Mouse (Mus musculus) lung, embryonic 14.5 days (tissue): Measurements from ENCODE around the gene Srgap3. TPM values are rescaled to one million over a fixed set of nuclear protein-coding genes. Genes with fewer than 3 reads are reported as not detected.
"Not testable (repeated sequence)": the region's sequence is repeated elsewhere in the genome, so short reads cannot be mapped to it uniquely, and the experiment has no call there.

Source experiments
- ATAC-seq: fragments of 200-750 bp; cut with Nextera tagmentation; 2 replicates; pipeline ENCODE4 v1.8.0; 2017; ENCODE audit warnings: mild to moderate bottlenecking, moderate TSS enrichment, moderate library complexity; ENCODE audit not compliant: insufficient read depth
- DNase-seq: peaks from one replicate; pipeline ENCODE4 v3.0.0-alpha.2; 2015
- H3K27ac ChIP-seq: fragments of 300-500 bp; sonication (generic); 2 replicates; pipeline ENCODE4 v1.5.1; 2014; ENCODE audit warnings: low read depth, mild to moderate bottlenecking, moderate library complexity
- H3K27me3 ChIP-seq: fragments of 300-500 bp; sonication (generic); 2 replicates; pipeline ENCODE4 v1.6.1; 2014; ENCODE audit warnings: low read length, control low read depth; ENCODE audit not compliant: insufficient read depth
- H3K36me3 ChIP-seq: fragments of 300-500 bp; sonication (generic); 2 replicates; pipeline ENCODE4 v1.6.1; 2014; ENCODE audit warnings: control low read depth; ENCODE audit not compliant: insufficient read depth
- H3K4me1 ChIP-seq: fragments of 300-500 bp; sonication (generic); 2 replicates; pipeline ENCODE4 v1.6.1; 2014; ENCODE audit warnings: antibody characterized with exemption, control low read depth; ENCODE audit not compliant: insufficient read depth
- H3K4me2 ChIP-seq: fragments of 300-500 bp; sonication (generic); 2 replicates; pipeline ENCODE4 v1.6.1; 2014; ENCODE audit warnings: mild to moderate bottlenecking
- H3K4me3 ChIP-seq: fragments of 300-500 bp; sonication (generic); 2 replicates; pipeline ENCODE4 v1.5.1; 2014; ENCODE audit warnings: low read depth, low read length
- H3K9ac ChIP-seq: fragments of 300-500 bp; sonication (generic); 2 replicates; pipeline ENCODE4 v1.6.1; 2014
- H3K9me3 ChIP-seq: fragments of 300-500 bp; sonication (generic); 2 replicates; pipeline ENCODE4 v1.6.1; 2016; ENCODE audit warnings: low read depth, low read length, control low read depth
- CTCF ChIP-seq: IDR thresholded peaks from 2 replicates; pipeline ENCODE4 v1.5.1; 2016; ENCODE audit warnings: antibody characterized with exemption, low read depth
- WGBS: fragments of 180-500 bp; shearing (Covaris S2); extraction: QIAGEN DNeasy Blood & Tissue Kit; methylation state at CpG from one replicate; pipeline ENCODE4 v1.1.7; 2014; 5-methylcytosine and 5-hydroxymethylcytosine counted together
- polyA plus RNA-seq: library from polyadenylated mRNA; unstranded; fragments of >200 nt; fragmentation: Nextera tagmentation; extraction: Ambion mirVana; gene quantifications from 2 replicates; pipeline ENCODE4 v1.2.1, GENCODE M21; 2014

The Srgap3 gene
- polyA plus RNA-seq, 1 experiment from 2014 or later, result 5.5 TPM

DNA sequence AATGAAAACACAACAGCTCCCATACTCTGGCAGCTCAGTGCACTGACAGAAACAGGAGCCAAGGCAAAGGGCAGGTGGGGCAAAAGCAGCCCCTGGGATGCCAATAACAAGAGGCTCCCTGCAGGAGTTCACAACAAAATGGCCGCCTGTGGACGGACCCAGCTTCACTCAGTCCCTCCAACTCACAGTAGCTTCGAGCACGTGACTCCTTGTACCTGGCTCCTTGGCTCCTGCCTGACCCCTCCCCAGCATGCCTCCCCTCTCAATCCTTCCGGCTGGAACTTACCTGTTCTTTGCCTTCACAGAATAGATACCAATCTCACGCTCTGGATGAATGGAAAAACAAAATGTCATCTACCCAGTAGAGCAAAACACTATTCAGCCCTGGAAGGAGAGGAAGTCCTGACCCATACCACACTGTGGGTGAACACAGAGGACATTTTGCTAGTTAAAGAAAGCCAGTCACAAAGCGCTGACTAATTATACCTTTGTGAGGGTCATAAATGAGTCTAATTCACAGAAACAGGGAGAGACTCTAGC lies 75.8 kb downstream of the Srgap3 start:
- Histone ChIP-seq H3K4me1 (peaks cover under 1% of the 10 kb centered on the region; the same call in 1 of the 2 replicates), H3K9me3 (no peaks in the 10 kb centered on the region), H3K9ac (no peak overlapping the region), H3K4me2 (no peak overlapping the region), H3K4me3 (no peak overlapping the region), H3K27me3 (no peaks in the 10 kb centered on the region), H3K36me3 (no peaks in the 10 kb centered on the region), H3K27ac (no peak overlapping the region)
- WGBS, result 78% methylated on average over 7 of the region's 7 CpGs
- no peak for ATAC-seq
- no peak for TF ChIP-seq CTCF
- no peak for DNase-seq

DNA sequence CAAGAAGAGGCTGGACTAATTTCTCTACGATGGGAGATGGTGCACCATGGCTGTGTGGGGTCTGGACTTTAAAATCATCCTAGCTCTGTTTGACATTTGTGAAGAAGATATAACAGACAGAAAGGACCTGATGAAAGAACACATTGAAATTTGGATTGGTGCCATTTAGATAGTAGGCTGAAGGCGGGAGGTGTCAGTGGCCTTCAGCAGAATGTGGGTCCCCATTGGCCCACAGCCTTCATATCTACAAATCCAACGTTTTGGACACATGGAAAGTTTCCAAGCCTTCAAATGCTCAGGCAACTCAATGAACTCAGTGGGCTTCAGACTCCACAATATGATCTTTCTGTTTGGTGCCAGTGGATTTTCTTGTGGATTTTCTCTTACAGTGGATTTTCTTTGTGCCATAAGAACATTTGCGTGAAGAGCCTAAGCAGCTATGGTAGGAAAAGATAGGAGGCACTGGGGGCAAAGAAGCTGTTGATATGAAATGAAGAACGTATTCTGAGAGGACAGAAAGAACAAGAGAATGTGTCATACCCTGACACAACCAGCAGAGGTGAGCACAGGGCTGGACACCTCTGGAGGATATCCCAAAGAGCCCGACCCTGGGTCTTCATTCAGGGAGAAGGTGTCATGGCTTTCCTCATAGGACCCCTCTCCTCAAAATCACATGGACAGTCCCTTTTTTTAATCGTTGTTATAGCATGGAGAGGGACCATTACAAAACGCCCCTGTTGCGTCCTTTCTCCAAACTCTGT lies 78.7 kb downstream of the Srgap3 start:
- ATAC-seq (no peak), DNase-seq (peak; percentile 54)
- Histone ChIP-seq H3K27me3 (no peaks in the 10 kb centered on the region), H3K27ac (no peak overlapping the region), H3K4me2 (no peak overlapping the region), H3K9ac (no peak overlapping the region), H3K4me1 (peaks cover 10% of the 10 kb centered on the region; the same call in 1 of the 2 replicates), H3K36me3 (no peaks in the 10 kb centered on the region), H3K9me3 (no peaks in the 10 kb centered on the region), H3K4me3 (no peak overlapping the region)
- 67% methylated on average over 9 of the region's 9 CpGs for WGBS
- TF ChIP-seq CTCF, result no peak

DNA sequence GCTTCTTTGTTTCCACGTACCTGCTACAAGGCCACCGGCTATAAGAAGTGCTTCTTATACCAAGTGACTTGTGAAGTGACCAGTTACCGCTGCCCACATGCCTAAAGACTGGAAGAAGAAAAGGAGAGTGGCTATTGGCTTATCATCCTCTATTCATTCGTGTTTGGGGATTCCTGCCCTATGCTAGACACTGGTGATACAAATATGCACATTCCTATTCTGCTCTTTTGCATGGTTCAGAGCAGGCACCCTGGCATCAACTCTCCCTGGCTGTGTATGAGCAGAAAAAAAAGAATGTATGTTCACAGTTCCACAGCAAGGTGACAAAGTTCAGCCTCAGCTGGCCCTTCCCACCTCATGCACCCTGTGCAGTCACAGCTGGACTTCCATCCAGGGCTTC lies 81.0 kb downstream of the Srgap3 start:
- 79% methylated on average over 4 of the region's 4 CpGs for WGBS

DNA sequence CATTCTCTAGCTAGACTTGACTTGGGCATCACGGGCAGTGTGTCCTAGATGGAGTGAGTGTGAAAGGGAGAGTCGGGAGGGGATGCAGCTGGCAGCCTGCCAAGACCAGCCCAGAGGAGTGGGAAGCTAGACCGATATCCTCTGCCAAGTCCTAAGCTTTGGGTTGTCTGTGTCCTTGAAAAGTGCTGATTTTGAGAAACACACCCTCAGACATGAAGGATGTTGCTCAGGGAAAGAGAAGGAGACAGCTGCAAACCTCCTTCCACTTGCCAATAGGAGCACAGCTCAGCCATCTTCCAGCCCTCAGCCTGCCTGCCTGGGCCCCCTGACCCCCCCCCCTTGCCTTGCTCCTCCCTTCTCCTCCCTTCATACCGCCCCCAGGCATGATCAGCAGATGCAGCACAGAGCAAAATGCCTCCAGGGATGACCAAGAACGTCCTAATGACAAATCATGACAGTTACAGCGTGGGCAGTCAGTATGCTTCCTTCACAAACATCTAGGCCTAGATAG lies 82.0 kb downstream of the Srgap3 start:
- DNase-seq (peak; percentile 83), ATAC-seq (peak; percentile 94)
- TF ChIP-seq CTCF, result no peak
- H3K4me2 ChIP-seq, result 0 out of 2 replicates have a peak overlapping the region, but pooled peaks have one; percentile 21
- no peak overlapping the region for H3K9ac ChIP-seq
- H3K9me3 ChIP-seq, result no peaks in the 10 kb centered on the region
- H3K27me3 ChIP-seq, result no peaks in the 10 kb centered on the region
- H3K36me3 ChIP-seq, result no peaks in the 10 kb centered on the region
- peaks cover 10% of the 10 kb centered on the region; the same call in 1 of the 2 replicates for H3K4me1 ChIP-seq
- 23% methylated on average over 6 of the region's 6 CpGs for WGBS
- H3K4me3 ChIP-seq, result no peak overlapping the region
- H3K27ac ChIP-seq, result peak overlapping the region; percentile 75

More for the DNA sequence above, 81.0 kb downstream of the Srgap3 start:
- Histone ChIP-seq H3K27ac (peak overlapping the region; percentile 75), H3K36me3 (no peaks in the 10 kb centered on the region), H3K9me3 (no peaks in the 10 kb centered on the region), H3K27me3 (no peaks in the 10 kb centered on the region), H3K4me2 (no peak overlapping the region), H3K4me1 (peaks cover 10% of the 10 kb centered on the region; the same call in 1 of the 2 replicates), H3K4me3 (no peak overlapping the region), H3K9ac (no peak overlapping the region)
- ATAC-seq, result no peak
- DNase-seq, result no peak
- no peak for TF ChIP-seq CTCF

DNA sequence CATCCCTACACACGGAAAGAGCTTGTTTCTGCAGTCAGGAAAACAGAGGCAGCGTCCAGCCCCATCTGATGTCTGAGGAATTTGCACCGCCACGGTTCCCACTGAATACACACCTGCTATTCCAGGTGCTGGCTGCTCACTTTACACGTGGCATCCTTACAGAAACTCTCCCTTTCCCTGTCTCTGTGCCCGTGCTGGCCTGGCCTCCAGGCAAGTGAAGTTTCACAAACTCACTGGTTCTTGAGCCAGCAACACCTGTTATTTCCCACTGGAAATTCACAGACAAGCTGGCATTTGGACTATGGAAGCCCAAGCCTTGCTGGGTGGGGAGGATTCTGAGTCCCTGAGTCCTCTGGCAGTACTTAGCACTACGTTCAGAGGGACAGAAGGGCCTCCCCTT lies 84.6 kb downstream of the Srgap3 start:
- DNase-seq, result no peak
- Histone ChIP-seq H3K36me3 (no peaks in the 10 kb centered on the region), H3K4me3 (no peak overlapping the region), H3K27ac (no peak overlapping the region), H3K9me3 (no peaks in the 10 kb centered on the region), H3K4me2 (no peak overlapping the region), H3K27me3 (no peaks in the 10 kb centered on the region), H3K9ac (no peak overlapping the region), H3K4me1 (peaks cover 10% of the 10 kb centered on the region; the same call in 1 of the 2 replicates)
- no peak for TF ChIP-seq CTCF
- WGBS, result 72% methylated on average over 7 of the region's 7 CpGs
- ATAC-seq, result no peak

DNA sequence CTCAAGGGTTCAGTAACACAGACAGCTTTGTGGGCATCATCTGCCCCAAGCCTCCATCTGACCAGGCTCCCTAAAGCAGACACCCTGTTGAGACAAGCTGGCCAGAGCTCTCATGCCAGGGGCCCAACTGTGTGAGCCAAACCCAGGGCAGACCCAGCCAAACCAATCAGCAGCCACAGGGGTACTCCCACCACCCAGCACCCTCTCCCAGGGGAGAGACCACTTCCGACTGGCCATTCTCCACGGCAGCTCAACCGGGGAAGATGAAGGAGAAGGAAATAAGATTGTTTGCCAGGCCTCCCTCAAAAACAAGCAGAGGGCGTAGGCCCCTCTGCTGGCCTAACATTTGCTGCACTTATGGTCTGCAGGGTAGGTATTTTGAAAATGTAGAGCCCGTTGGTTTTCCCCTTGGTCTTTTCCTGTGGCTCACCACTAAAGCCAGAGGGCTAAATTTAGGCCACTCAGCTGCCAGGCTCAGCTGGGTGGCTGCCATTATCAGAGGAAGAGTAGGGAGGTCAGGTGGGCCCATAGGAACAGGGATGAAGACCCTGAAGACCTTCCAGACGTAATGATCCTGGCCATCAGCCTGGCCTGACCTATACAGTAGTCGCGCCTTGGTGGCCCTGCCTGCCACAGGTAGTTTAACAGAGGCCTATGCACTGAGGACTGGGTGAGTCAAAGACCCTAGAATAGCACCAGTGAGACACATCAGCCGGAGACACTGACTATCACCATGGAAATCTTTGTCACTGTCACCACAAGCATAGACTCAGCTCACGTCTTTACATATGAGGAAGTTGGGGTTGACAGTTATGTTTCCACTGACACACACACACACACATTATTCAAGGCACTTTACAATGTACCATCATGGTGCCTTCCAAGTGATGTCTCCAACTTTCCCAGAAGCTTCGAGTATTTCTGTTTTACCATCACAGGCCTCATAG lies 85.4 kb downstream of the Srgap3 start:
- TF ChIP-seq CTCF, result no peak
- no peaks in the 10 kb centered on the region for H3K36me3 ChIP-seq
- 73% methylated on average over 11 of the region's 11 CpGs for WGBS
- H3K27me3 ChIP-seq, result no peaks in the 10 kb centered on the region
- no peak for DNase-seq
- ATAC-seq, result no peak
- no peak overlapping the region for H3K4me2 ChIP-seq
- no peaks in the 10 kb centered on the region for H3K9me3 ChIP-seq
- peaks cover 10% of the 10 kb centered on the region; the same call in 1 of the 2 replicates for H3K4me1 ChIP-seq
- H3K27ac ChIP-seq, result no peak overlapping the region
- no peak overlapping the region for H3K4me3 ChIP-seq
- no peak overlapping the region for H3K9ac ChIP-seq

DNA sequence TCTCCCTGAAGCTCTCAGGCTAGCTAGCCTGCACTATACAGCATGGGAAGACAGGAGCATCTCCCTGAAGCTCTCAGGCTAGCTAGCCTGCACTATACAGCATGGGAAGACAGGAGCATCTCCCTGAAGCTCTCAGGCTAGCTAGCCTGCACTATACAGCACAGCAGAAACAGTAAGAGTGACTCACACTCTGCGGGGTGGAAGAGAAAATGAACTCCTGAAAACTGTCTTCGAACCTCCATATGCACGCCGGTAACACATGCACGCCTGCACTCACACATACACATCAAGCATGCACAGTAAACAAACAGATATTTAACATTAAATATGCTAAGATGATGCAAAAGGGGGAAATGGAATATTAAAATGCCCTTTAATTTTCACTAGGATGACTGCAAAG lies 86.8 kb downstream of the Srgap3 start:
- WGBS, result 94% methylated on average over 5 of the region's 5 CpGs
- H3K4me2 ChIP-seq, result not testable (repeated sequence)

More for the DNA sequence above, 86.8 kb downstream of the Srgap3 start:
- H3K9me3 ChIP-seq, H3K4me1 ChIP-seq, H3K9ac ChIP-seq, H3K27me3 ChIP-seq, ATAC-seq, H3K36me3 ChIP-seq, H3K27ac ChIP-seq, DNase-seq, H3K4me3 ChIP-seq: not testable (repeated sequence)
